Mouse (Mus musculus) midbrain, embryonic 13.5 days (tissue): Measurements from ENCODE around the gene Arid4a. TPM values are rescaled to one million over a fixed set of nuclear protein-coding genes. Genes with fewer than 3 reads are reported as not detected.
"Not testable (repeated sequence)": the region's sequence is repeated elsewhere in the genome, so short reads cannot be mapped to it uniquely, and the experiment has no call there.

ENCODE experiments used
- ATAC-seq: fragments of 200-750 bp; cut with Nextera tagmentation; 2 replicates; pipeline ENCODE4 v1.8.0; 2017; ENCODE audit warnings: mild to moderate bottlenecking, moderate TSS enrichment, moderate library complexity
- H3K27ac ChIP-seq: fragments of 300-500 bp; sonication (generic); 2 replicates; pipeline ENCODE4 v1.5.1; 2015; ENCODE audit warnings: inconsistent platforms, mild to moderate bottlenecking, moderate library complexity
- H3K27me3 ChIP-seq: fragments of 300-500 bp; sonication (generic); 2 replicates; pipeline ENCODE4 v1.6.1; 2015; ENCODE audit warnings: mild to moderate bottlenecking, inconsistent platforms
- H3K36me3 ChIP-seq: fragments of 300-500 bp; sonication (generic); 2 replicates; pipeline ENCODE4 v1.6.1; 2015; ENCODE audit warnings: mild to moderate bottlenecking, inconsistent platforms
- H3K4me1 ChIP-seq: fragments of 300-500 bp; sonication (generic); replicated peaks from 2 replicates; pipeline ENCODE4 v1.6.1; 2015; ENCODE audit warnings: inconsistent platforms
- H3K4me2 ChIP-seq: fragments of 300-500 bp; sonication (generic); replicated peaks from 2 replicates; pipeline ENCODE4 v1.6.1; 2015; ENCODE audit warnings: moderate library complexity, mild to moderate bottlenecking, inconsistent platforms
- H3K4me3 ChIP-seq: fragments of 300-500 bp; sonication (generic); replicated peaks from 2 replicates; pipeline ENCODE4 v1.5.1; 2015; ENCODE audit warnings: mild to moderate bottlenecking, inconsistent platforms
- H3K9ac ChIP-seq: fragments of 300-500 bp; sonication (generic); replicated peaks from 2 replicates; pipeline ENCODE4 v1.6.1; 2015; ENCODE audit warnings: mild to moderate bottlenecking, inconsistent platforms
- H3K9me3 ChIP-seq: fragments of 300-500 bp; sonication (generic); 2 replicates; pipeline ENCODE4 v1.6.1; 2016; ENCODE audit warnings: mild to moderate bottlenecking, inconsistent platforms
- WGBS: fragments of 180-500 bp; shearing (Covaris S2); methylation state at CpG from one replicate; pipeline ENCODE4 v1.1.7; 2015; 5-methylcytosine and 5-hydroxymethylcytosine counted together
- polyA plus RNA-seq: library from polyadenylated mRNA; unstranded; fragments of >200 nt; fragmentation: Nextera tagmentation; extraction: Ambion mirVana; gene quantifications from 2 replicates; pipeline ENCODE4 v1.2.1, GENCODE M21; 2015

Gene Arid4a
- polyA plus RNA-seq, 1 experiment from 2014 or later: 46.3 TPM

DNA sequence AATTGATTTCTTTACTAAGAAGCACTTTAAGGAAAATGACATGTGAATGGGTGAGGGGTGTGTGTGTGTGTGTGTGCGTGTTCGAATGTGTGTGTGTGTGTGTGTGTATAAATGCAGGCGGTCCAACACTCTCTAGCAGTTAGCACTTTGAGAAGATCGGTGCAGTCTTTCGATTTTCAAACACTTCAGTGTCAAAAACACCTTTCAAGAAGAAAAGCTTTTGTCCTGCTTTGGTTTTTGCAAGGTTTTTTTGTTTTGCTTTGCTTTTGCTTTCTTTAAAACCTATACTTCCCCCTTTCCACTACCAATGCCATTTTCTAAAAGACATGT lies 1.4 kb downstream of the Arid4a start:
- Histone ChIP-seq H3K4me2 (peak overlapping the region; percentile 81), H3K9ac (peak overlapping the region; percentile 78), H3K27ac (peak overlapping the region; percentile 94; the same call in 1 of the 2 replicates), H3K36me3 (peaks cover 29% of the 10 kb centered on the region), H3K4me1 (peaks cover 32% of the 10 kb centered on the region), H3K9me3 (no peaks in the 10 kb centered on the region), H3K27me3 (no peaks in the 10 kb centered on the region), H3K4me3 (peak overlapping the region; percentile 79)
- WGBS: 22% methylated on average over 5 of the region's 5 CpGs
- ATAC-seq: no peak

DNA sequence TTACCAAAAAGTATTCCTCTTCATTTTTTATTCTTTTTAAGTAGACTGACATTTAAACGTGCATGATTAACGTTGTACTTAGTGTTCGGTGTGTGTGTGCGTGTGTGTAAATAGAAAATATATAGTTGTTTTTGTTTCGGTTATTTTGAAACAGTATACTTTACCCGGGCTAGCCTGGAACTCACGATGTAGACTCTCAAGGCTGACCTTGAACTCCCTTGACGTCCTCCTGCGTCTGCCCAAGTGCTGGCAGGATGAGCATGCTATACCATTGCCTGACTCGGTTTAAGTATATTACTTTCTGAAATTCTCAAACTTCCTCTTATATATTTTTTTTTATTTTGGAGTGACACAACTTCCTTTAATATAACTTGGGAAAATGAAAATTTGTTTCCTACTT lies 2.0 kb downstream of the Arid4a start:
- Histone ChIP-seq H3K9ac (no peak overlapping the region), H3K9me3 (no peaks in the 10 kb centered on the region), H3K36me3 (peaks cover 29% of the 10 kb centered on the region), H3K4me1 (peaks cover 27% of the 10 kb centered on the region), H3K27me3 (no peaks in the 10 kb centered on the region), H3K4me3 (peak overlapping the region; percentile 79; the same call in 1 of the 2 replicates), H3K27ac (no peak overlapping the region), H3K4me2 (peak overlapping the region; percentile 81; the same call in 1 of the 2 replicates)
- 88% methylated on average over 10 of the region's 10 CpGs for WGBS
- ATAC-seq: no peak

DNA sequence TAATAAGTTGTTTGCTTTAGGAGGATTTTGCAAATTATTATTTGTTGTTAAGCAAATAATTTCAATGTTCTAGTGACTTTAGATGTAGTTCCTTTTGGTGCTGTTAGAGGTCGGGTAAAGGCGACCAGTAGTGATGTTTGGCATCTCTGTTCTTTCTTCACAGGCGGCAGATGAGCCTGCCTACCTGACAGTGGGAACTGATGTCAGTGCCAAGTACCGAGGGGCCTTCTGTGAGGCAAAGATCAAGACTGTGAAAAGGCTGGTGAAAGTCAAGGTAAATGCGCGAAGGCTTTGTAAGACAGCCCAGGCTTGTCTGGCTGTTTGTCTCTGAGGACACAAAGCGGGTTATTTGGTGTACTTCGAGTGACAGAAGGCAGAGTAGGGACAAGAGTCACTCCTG lies 3.4 kb downstream of the Arid4a start:
- Histone ChIP-seq H3K4me1 (peaks cover 15% of the 10 kb centered on the region), H3K9ac (no peak overlapping the region), H3K4me2 (no peak overlapping the region), H3K36me3 (peaks cover 38% of the 10 kb centered on the region), H3K27ac (no peak overlapping the region), H3K27me3 (no peaks in the 10 kb centered on the region), H3K4me3 (no peak overlapping the region), H3K9me3 (no peaks in the 10 kb centered on the region)
- whole genome bisulfite sequencing: 89% methylated on average over 8 of the region's 8 CpGs
- ATAC-seq: no peak

DNA sequence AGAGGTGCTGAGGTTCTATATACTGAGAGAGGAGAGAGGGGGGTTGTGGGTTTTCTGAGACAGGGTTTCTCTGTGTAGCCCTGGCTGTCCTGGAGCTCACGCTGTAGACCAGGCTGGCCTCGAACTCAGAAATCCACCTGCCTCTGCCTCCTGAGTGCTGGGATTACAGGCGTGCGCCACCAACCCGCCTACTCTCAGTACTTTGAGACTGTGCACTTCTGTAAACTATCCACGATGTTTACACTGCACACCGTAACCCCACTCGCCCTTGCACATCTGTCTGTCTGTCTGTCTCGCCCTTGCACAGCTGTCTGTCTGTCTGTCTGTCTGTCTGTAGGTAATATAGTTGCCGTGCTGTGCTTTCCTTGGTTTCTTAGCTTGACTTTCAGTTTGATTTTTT lies 8.6 kb downstream of the Arid4a start:
- no peaks in the 10 kb centered on the region for H3K27me3 ChIP-seq
- H3K4me1 ChIP-seq: no peaks in the 10 kb centered on the region
- ATAC-seq: no peak
- H3K9ac ChIP-seq: no peak overlapping the region
- 99% methylated on average over 10 of the region's 10 CpGs for WGBS
- no peak overlapping the region for H3K4me3 ChIP-seq
- no peak overlapping the region for H3K27ac ChIP-seq
- H3K9me3 ChIP-seq: no peaks in the 10 kb centered on the region
- H3K36me3 ChIP-seq: peaks cover 78% of the 10 kb centered on the region
- no peak overlapping the region for H3K4me2 ChIP-seq

DNA sequence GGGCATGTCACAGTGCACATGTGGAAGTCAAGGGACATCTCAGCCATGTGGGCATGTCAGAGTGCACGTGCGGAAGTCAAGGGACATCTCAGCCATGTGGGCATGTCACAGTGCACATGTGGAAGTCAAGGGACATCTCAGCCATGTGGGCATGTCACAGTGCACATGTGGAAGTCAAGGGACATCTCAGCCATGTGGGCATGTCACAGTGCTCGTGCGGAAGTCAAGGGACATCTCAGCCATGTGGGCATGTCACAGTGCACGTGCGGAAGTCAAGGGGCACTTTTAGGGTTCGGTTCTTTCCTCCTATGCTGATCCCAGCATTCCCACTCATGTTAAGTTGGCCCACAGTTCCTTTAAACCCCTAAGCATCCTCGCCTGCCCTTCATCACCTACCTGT lies 12.5 kb downstream of the Arid4a start:
- H3K9me3 ChIP-seq, H3K4me3 ChIP-seq, H3K27ac ChIP-seq, H3K9ac ChIP-seq, H3K4me1 ChIP-seq, H3K27me3 ChIP-seq, ATAC-seq, H3K4me2 ChIP-seq: not testable (repeated sequence)
- peaks cover 74% of the 10 kb centered on the region for H3K36me3 ChIP-seq
- 93% methylated on average over 8 of the region's 8 CpGs for WGBS

DNA sequence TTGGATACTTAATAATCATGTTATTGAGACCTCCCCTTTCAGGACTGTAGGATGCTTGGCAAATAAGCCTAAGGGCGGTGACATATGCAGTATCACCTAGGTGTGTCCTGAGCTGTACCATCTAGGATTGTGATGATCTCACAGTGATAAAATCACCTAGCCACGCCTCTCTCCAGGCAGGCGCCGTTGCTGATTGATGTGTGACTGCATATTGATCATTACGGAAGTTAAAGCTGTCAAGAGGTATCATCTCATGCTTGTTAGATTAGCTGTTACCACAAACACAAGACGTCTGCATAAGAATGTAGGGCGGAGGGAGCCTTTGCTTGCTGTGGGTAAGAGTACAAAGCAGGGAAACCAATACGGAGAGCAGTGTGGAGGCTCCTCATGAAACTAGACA lies 14.5 kb downstream of the Arid4a start:
- no peak for ATAC-seq
- H3K9ac ChIP-seq: no peak overlapping the region
- H3K4me2 ChIP-seq: no peak overlapping the region
- no peaks in the 10 kb centered on the region for H3K4me1 ChIP-seq
- H3K4me3 ChIP-seq: no peak overlapping the region
- H3K36me3 ChIP-seq: peaks cover 54% of the 10 kb centered on the region
- H3K27ac ChIP-seq: no peak overlapping the region
- H3K27me3 ChIP-seq: no peaks in the 10 kb centered on the region
- WGBS: 91% methylated on average over 8 of the region's 8 CpGs
- H3K9me3 ChIP-seq: no peaks in the 10 kb centered on the region

DNA sequence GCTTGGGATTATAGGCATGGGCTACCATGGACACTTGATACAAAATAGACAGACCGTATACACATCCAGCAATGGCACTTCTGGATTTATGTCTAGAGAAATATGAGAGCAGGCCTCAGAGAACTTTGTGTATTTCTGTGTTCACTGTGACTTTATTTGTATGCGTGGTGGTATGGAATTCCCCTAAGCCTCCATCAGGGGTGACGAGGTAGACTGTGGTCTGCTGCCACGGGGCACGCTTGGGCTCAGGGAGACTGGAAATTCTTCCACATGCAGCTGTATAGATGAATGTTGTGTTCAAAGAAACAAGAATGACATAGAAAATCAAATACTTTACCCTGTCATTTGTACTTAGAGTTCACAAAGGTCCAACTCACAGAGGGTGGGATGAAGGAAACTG lies 14.9 kb downstream of the Arid4a start:
- Histone ChIP-seq H3K27me3 (no peaks in the 10 kb centered on the region), H3K9me3 (no peaks in the 10 kb centered on the region), H3K27ac (no peak overlapping the region), H3K36me3 (peaks cover 50% of the 10 kb centered on the region), H3K4me3 (no peak overlapping the region), H3K9ac (no peak overlapping the region), H3K4me2 (no peak overlapping the region), H3K4me1 (no peaks in the 10 kb centered on the region)
- ATAC-seq: no peak
- WGBS: 96% methylated on average over 5 of the region's 5 CpGs

DNA sequence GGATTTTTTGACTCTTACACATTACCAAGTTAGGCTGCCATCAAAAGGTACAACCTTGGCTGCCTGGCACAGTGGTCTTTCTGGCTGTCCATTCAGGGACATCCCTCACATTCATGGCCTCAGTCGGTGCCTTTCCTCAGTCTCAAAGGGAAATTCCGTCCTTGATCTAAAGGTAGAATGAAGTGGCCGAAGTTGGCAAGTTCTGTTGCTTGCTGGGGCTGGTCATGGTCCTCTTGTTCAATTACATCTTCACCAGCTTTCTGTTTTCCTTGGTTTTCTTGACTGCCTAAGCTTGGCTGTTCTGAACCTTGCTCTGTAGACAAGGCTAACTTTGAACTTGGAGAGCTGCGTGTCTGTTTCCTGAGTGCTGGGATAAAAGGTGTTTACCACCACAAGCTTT lies 20.0 kb downstream of the Arid4a start:
- H3K4me2 ChIP-seq: no peak overlapping the region
- no peaks in the 10 kb centered on the region for H3K9me3 ChIP-seq
- H3K9ac ChIP-seq: no peak overlapping the region
- H3K4me1 ChIP-seq: no peaks in the 10 kb centered on the region
- no peak for ATAC-seq
- H3K36me3 ChIP-seq: peaks cover 51% of the 10 kb centered on the region
- no peak overlapping the region for H3K27ac ChIP-seq
- no peaks in the 10 kb centered on the region for H3K27me3 ChIP-seq
- 84% methylated on average over 4 of the region's 4 CpGs for WGBS
- no peak overlapping the region for H3K4me3 ChIP-seq

DNA sequence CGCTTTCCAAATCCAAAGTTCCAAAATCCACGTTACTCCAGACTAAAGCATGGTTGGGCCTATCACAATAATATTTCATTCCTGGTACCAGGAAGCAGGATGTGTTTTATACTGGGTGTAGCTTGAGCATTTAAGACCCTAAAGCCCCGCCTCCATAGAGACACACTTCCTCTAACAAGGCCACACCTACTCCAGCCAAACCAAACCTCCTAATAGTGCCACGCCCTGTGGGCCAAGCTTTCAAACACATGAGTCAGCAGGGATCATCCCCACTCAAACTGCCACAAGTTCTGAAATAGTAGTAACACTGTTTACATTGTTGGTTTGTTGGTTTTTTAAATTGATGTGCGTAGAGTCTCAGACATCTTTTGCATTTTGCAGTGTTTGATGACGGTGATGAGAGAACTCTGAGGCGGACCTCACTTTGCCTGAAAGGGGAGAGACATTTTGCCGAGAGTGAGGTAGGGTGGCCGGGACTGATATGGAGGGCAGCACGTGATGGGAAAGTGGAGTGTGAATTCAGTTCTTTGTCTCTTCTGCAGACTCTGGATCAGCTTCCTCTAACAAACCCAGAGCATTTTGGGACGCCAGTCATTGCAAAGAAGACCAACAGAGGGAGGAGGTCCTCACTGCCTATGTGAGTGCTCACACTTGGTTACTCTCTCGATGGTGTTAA lies 21.1 kb downstream of the Arid4a start:
- H3K27ac ChIP-seq: no peak overlapping the region
- peaks cover 58% of the 10 kb centered on the region for H3K36me3 ChIP-seq
- WGBS: 91% methylated on average over 12 of the region's 12 CpGs
- H3K9ac ChIP-seq: no peak overlapping the region
- no peak overlapping the region for H3K4me2 ChIP-seq
- no peaks in the 10 kb centered on the region for H3K4me1 ChIP-seq
- no peaks in the 10 kb centered on the region for H3K9me3 ChIP-seq
- ATAC-seq: no peak
- no peak overlapping the region for H3K4me3 ChIP-seq
- no peaks in the 10 kb centered on the region for H3K27me3 ChIP-seq

DNA sequence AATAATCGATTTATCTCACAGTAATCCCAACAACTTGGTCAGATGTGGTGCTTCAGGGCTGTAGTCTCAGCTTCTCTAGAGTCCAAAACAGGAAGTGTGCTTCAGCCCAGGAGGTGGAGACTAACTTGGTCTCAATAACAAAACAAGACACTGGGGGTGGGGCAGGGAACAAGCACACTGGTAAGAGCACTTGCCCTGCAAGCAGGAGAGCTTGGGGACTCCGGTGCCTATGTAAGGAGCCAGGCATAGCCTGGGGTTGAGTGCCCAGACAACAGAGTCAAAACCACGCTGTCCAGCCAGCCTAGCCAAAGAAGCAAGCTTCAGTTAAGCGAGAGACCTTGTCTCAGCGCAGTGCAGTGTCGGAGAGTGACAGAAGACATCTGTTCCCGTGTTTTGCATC lies 24.7 kb downstream of the Arid4a start:
- no peak overlapping the region for H3K9ac ChIP-seq
- H3K9me3 ChIP-seq: no peaks in the 10 kb centered on the region
- WGBS: 91% methylated on average over 7 of the region's 7 CpGs
- H3K27me3 ChIP-seq: no peaks in the 10 kb centered on the region
- H3K4me3 ChIP-seq: no peak overlapping the region
- ATAC-seq: no peak
- no peak overlapping the region for H3K4me2 ChIP-seq
- H3K4me1 ChIP-seq: no peaks in the 10 kb centered on the region
- no peak overlapping the region for H3K27ac ChIP-seq
- peaks cover 63% of the 10 kb centered on the region for H3K36me3 ChIP-seq

DNA sequence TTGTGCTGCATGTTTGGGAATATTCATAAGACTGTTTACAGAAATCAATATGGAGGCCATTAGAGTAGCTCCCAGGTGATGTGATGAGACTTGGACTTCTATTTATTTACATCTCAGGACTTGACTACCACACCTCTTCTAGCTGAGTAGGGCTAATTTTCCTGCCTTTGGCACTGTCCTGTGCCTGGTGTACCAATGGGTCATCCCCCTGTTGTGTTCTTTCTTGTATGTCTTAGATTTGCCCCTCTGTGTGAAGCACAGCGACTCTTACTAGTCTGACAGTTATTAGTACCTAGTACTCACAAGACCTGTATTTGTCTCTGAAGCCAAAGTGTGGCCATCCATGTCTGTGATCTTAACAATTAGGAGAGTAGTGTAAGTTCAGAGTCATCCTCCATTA lies 26.7 kb downstream of the Arid4a start:
- Histone ChIP-seq H3K27ac (no peak overlapping the region), H3K9me3 (no peaks in the 10 kb centered on the region; the same call in 1 of the 2 replicates), H3K27me3 (no peaks in the 10 kb centered on the region), H3K4me1 (peaks cover 8% of the 10 kb centered on the region), H3K4me2 (no peak overlapping the region), H3K36me3 (peaks cover 55% of the 10 kb centered on the region), H3K9ac (no peak overlapping the region), H3K4me3 (no peak overlapping the region)
- 93% methylated on average over 1 of the region's 1 CpGs for WGBS
- no peak for ATAC-seq

DNA sequence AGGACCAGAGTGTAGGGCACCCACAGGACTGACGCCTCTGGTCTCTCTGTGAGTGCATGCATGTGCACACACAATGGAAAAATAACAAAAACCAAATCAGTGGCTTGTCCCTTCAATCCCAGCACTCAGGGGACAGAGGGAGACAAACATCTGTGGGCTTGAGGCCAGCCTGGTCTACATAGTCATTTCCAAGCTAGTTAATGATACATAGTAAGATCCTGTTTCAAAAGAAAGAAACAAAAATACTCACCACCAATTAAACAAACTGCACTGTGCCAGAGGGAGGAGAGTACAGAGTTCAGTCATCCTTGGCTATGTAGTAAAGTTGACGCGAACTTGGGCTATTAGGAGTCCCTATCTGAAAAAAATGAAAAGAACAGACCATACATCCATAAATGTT lies 27.8 kb downstream of the Arid4a start:
- Histone ChIP-seq H3K4me3 (no peak overlapping the region), H3K9ac (no peak overlapping the region), H3K4me2 (no peak overlapping the region), H3K4me1 (peaks cover 12% of the 10 kb centered on the region), H3K9me3 (no peaks in the 10 kb centered on the region; the same call in 1 of the 2 replicates), H3K36me3 (peaks cover 47% of the 10 kb centered on the region), H3K27me3 (no peaks in the 10 kb centered on the region), H3K27ac (no peak overlapping the region)
- no peak for ATAC-seq
- WGBS: 87% methylated on average over 3 of the region's 3 CpGs

DNA sequence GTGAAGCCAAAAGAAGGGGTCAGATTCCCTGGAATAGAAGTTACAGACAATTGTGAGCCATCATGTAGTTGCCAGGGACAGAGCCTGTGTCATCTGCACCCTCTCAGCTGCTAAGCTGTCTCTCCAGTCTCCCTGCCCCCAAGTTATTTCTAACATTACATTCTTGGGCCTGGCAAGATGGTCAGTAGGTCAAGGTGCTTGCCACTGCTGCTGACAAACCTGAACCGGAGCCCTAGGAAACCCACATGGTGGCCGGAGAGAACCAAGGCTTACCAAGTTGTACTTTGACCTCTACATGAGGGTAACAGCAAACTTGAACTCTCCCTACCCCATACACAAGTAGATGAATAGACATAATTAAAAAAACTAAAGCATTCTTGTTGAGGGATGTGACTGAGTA lies 28.7 kb downstream of the Arid4a start:
- WGBS: 94% methylated on average over 2 of the region's 2 CpGs
- ATAC-seq: no peak
- no peak overlapping the region for H3K9ac ChIP-seq
- H3K27ac ChIP-seq: no peak overlapping the region
- H3K4me1 ChIP-seq: peaks cover 16% of the 10 kb centered on the region
- no peaks in the 10 kb centered on the region; the same call in 1 of the 2 replicates for H3K9me3 ChIP-seq
- no peaks in the 10 kb centered on the region for H3K27me3 ChIP-seq
- H3K4me2 ChIP-seq: no peak overlapping the region
- no peak overlapping the region for H3K4me3 ChIP-seq
- peaks cover 42% of the 10 kb centered on the region for H3K36me3 ChIP-seq
